Mouse (Mus musculus) heart, postnatal 14 days (tissue): Measurements from ENCODE around the gene Asic4. TPM values are rescaled to one million over a fixed set of nuclear protein-coding genes. Genes with fewer than 3 reads are reported as not detected.

ENCODE experiments used
- DNase-seq, 2 experiments: peaks; one replicate each; pipeline ENCODE4 v3.0.0; 2021 to 2022
- intact Hi-C: fragments of 180-260 bp; cut with DNase I; formaldehyde crosslinking; loops from one replicate; pipeline ENCODE4 v1.15.1; 2025
- total RNA-seq, 2 experiments: library from RNA; stranded (reverse); gene quantifications; 2 replicates each; pipeline ENCODE4 v1.2.3; 2021

Gene Asic4
- total RNA-seq, 2 experiments from 2014 or later, result not detected

GRCm38 (mm10) chr1:75442811-75443210 lies 7.4 kb upstream of the Asic4 start:
- intact Hi-C loops, result no loop called here
- no peak for DNase-seq

- intact Hi-C loops, result no loop called here
- DNase-seq, result no peak
Observed at GRCm38 (mm10) chr1:75443247-75444024, 6.8 kb upstream of the Asic4 start.

- intact Hi-C loops, result no loop called here
- no peak for DNase-seq
Observed at GRCm38 (mm10) chr1:75444208-75444607, 6.0 kb upstream of the Asic4 start.

- intact Hi-C loops, result loop anchor here (1.0 kb wide), 1 partner anchor 22 kb away; no protein-coding TSS in a partner anchor
- DNase-seq, result no peak
Observed at GRCm38 (mm10) chr1:75445141-75445701, 5.0 kb upstream of the Asic4 start.

- DNase-seq, result peak; percentile 84 to 89
- intact Hi-C loops, result loop anchor here (1.0 kb wide), 1 partner anchor 21 kb away; no protein-coding TSS in a partner anchor
Observed at GRCm38 (mm10) chr1:75445751-75446611, 4.3 kb upstream of the Asic4 start.

GRCm38 (mm10) chr1:75446656-75447055 lies 3.6 kb upstream of the Asic4 start:
- DNase-seq, result no peak
- intact Hi-C loops, result no loop called here

GRCm38 (mm10) chr1:75447265-75448051 lies 2.8 kb upstream of the Asic4 start:
- peak; percentile 41 to 48 for DNase-seq
- intact Hi-C loops, result no loop called here

GRCm38 (mm10) chr1:75448052-75448431 lies 2.2 kb upstream of the Asic4 start:
- DNase-seq, result no peak
- intact Hi-C loops, result no loop called here

- intact Hi-C loops, result no loop called here
- no peak for DNase-seq
Observed at GRCm38 (mm10) chr1:75448937-75449336, 1.3 kb upstream of the Asic4 start.

- DNase-seq, result no peak
- intact Hi-C loops, result no loop called here
Observed at GRCm38 (mm10) chr1:75449377-75450135, 680 bp upstream of the Asic4 start.

- intact Hi-C loops, result no loop called here
- no peak for DNase-seq
Observed at GRCm38 (mm10) chr1:75451900-75452299, 1.7 kb downstream of the Asic4 start.

- intact Hi-C loops, result no loop called here
- no peak for DNase-seq
Observed at GRCm38 (mm10) chr1:75455433-75455832, 5.2 kb downstream of the Asic4 start.

- intact Hi-C loops, result no loop called here
- no peak for DNase-seq
Observed at GRCm38 (mm10) chr1:75455948-75456347, 5.7 kb downstream of the Asic4 start.

GRCm38 (mm10) chr1:75456746-75457564 lies 6.7 kb downstream of the Asic4 start:
- intact Hi-C loops, result no loop called here
- no peak for DNase-seq

GRCm38 (mm10) chr1:75457710-75458024 lies 7.4 kb downstream of the Asic4 start:
- intact Hi-C loops, result no loop called here
- no peak for DNase-seq

- peak; percentile 54 to 56 for DNase-seq
- intact Hi-C loops, result no loop called here
Observed at GRCm38 (mm10) chr1:75458025-75458788, 8.0 kb downstream of the Asic4 start.

GRCm38 (mm10) chr1:75458789-75459684 lies 8.8 kb downstream of the Asic4 start:
- intact Hi-C loops, result no loop called here
- no peak for DNase-seq
